Mouse (Mus musculus): ENCODE results near the gene Pla2g1b. TPM values are rescaled to one million over a fixed set of nuclear protein-coding genes. Genes with fewer than 3 reads are reported as not detected.

The Pla2g1b gene
- polyA plus RNA-seq, 1 experiment from 2014 or later = not detected

Other genes starting within 250 kb of the Pla2g1b start
- gene Pop5, start 230.4 kb upstream of the Pla2g1b start, polyA plus RNA-seq (2016; fragmentation: Nextera tagmentation; extraction: Ambion mirVana) = 114 and 122 TPM in 2 replicates
- 129 and 138 TPM in 2 replicates for gene Rnf10, start 193.4 kb upstream of the Pla2g1b start, polyA plus RNA-seq (2016; fragmentation: Nextera tagmentation; extraction: Ambion mirVana)
- gene Coq5, start 186.6 kb upstream of the Pla2g1b start, polyA plus RNA-seq (2016; fragmentation: Nextera tagmentation; extraction: Ambion mirVana) = 52.2 and 55.9 TPM in 2 replicates
- gene Dynll1, start 165.3 kb upstream of the Pla2g1b start, polyA plus RNA-seq (2016; fragmentation: Nextera tagmentation; extraction: Ambion mirVana) = 1,787 and 1,839 TPM in 2 replicates
- gene Srsf9, start 139.1 kb upstream of the Pla2g1b start, polyA plus RNA-seq (2016; fragmentation: Nextera tagmentation; extraction: Ambion mirVana) = 391 and 411 TPM in 2 replicates
- 34.8 and 38.0 TPM in 2 replicates for gene Gatc, start 125.1 kb upstream of the Pla2g1b start, polyA plus RNA-seq (2016; fragmentation: Nextera tagmentation; extraction: Ambion mirVana)
- 54.2 and 55.7 TPM in 2 replicates for gene Triap1, start 125.0 kb upstream of the Pla2g1b start, polyA plus RNA-seq (2016; fragmentation: Nextera tagmentation; extraction: Ambion mirVana)
- gene Cox6a1, start 117.3 kb upstream of the Pla2g1b start, polyA plus RNA-seq (2016; fragmentation: Nextera tagmentation; extraction: Ambion mirVana) = 716 and 739 TPM in 2 replicates
- 86.3 and 111 TPM in 2 replicates for gene Msi1, start 36.7 kb upstream of the Pla2g1b start, polyA plus RNA-seq (2016; fragmentation: Nextera tagmentation; extraction: Ambion mirVana)
- 14.5 and 16.0 TPM in 2 replicates for gene Sirt4, start 18.5 kb downstream of the Pla2g1b start, polyA plus RNA-seq (2016; fragmentation: Nextera tagmentation; extraction: Ambion mirVana)
- 50.3 and 50.6 TPM in 2 replicates for gene Pxn, start 40.4 kb downstream of the Pla2g1b start, polyA plus RNA-seq (2016; fragmentation: Nextera tagmentation; extraction: Ambion mirVana)
- 1,413 and 1,489 TPM in 2 replicates for gene Rplp0, start 93.2 kb downstream of the Pla2g1b start, polyA plus RNA-seq (2016; fragmentation: Nextera tagmentation; extraction: Ambion mirVana)
- 65.0 and 65.1 TPM in 2 replicates for gene Gcn1l1, start 99.0 kb downstream of the Pla2g1b start, polyA plus RNA-seq (2016; fragmentation: Nextera tagmentation; extraction: Ambion mirVana)
- gene Rab35, start 165.6 kb downstream of the Pla2g1b start, polyA plus RNA-seq (2016; fragmentation: Nextera tagmentation; extraction: Ambion mirVana) = 14.9 and 15.1 TPM in 2 replicates